Mouse (Mus musculus) MEL (cell line): Measurements from ENCODE around the gene Osbpl10. TPM values are rescaled to one million over a fixed set of nuclear protein-coding genes. Genes with fewer than 3 reads are reported as not detected.

Experiments used
- DNase-seq: peaks from one replicate; pipeline ENCODE4 v3.0.0; 2011; ENCODE audit warnings: low read depth, low spot score
- H3K27ac ChIP-seq: 2 replicates; pipeline ENCODE4 v1.5.1; 2012; ENCODE audit warnings: low read depth, mild to moderate bottlenecking, control low read depth, low read length, moderate library complexity; ENCODE audit not compliant: control insufficient read depth
- H3K27me3 ChIP-seq, 2 experiments: fragments of 150-350 bp in 1 of 2; sonication (generic) in 1 of 2; 2 replicates each; pipeline ENCODE4 v1.6.1; 2012; ENCODE audit warnings: low read length in 2 of 2, mild to moderate bottlenecking in 2 of 2, improper control_type of control experiment in 1 of 2, moderate library complexity in 1 of 2; ENCODE audit not compliant: insufficient read depth in 2 of 2, control insufficient read depth in 1 of 2
- H3K36me3 ChIP-seq, 2 experiments: 2 replicates each; pipeline ENCODE4 v1.6.1; 2012 to 2014; ENCODE audit warnings: low read length in 2 of 2, improper control_type of control experiment in 1 of 2, inconsistent platforms in 1 of 2, mild to moderate bottlenecking in 1 of 2; ENCODE audit not compliant: insufficient read depth in 2 of 2, control insufficient read depth in 1 of 2
- H3K4me1 ChIP-seq, 2 experiments: fragments of 150-350 bp in 1 of 2; sonication (generic) in 1 of 2; 2 replicates each; pipeline ENCODE4 v1.6.1; 2012; ENCODE audit warnings: low read length in 2 of 2, improper control_type of control experiment in 1 of 2, mild to moderate bottlenecking in 1 of 2; ENCODE audit not compliant: insufficient read depth in 2 of 2, control insufficient read depth in 1 of 2
- H3K4me3 ChIP-seq, 2 experiments: fragments of 150-350 bp in 1 of 2; sonication (generic) in 1 of 2; 2 replicates each; pipeline ENCODE4 v1.5.1; 2012; ENCODE audit warnings: low read depth in 2 of 2, low read length in 2 of 2, mild to moderate bottlenecking in 2 of 2, moderate library complexity in 2 of 2, control low read depth in 1 of 2, improper control_type of control experiment in 1 of 2; ENCODE audit not compliant: control insufficient read depth in 1 of 2, insufficient read depth in 1 of 2
- H3K79me2 ChIP-seq: 2 replicates; pipeline ENCODE4 v1.6.1; 2012; ENCODE audit warnings: mild to moderate bottlenecking, low read length, moderate library complexity; ENCODE audit not compliant: control insufficient read depth, poor library complexity, insufficient read depth
- H3K9ac ChIP-seq: 2 replicates; pipeline ENCODE4 v1.6.1; 2012; ENCODE audit warnings: low read depth, mild to moderate bottlenecking, control low read depth, low read length, moderate library complexity; ENCODE audit not compliant: control insufficient read depth, poor library complexity, severe bottlenecking
- H3K9me3 ChIP-seq: fragments of 150-350 bp; sonication (generic); replicated peaks from 2 replicates; pipeline ENCODE4 v1.6.1; 2012; ENCODE audit warnings: mild to moderate bottlenecking, low read length, improper control_type of control experiment, moderate library complexity; ENCODE audit not compliant: insufficient read depth
- CHD1 ChIP-seq: IDR thresholded peaks from 2 replicates; pipeline ENCODE4 v1.6.1; 2012; ENCODE audit warnings: low read depth, mild to moderate bottlenecking, inconsistent platforms, low read length, improper control_type of control experiment
- CHD2 ChIP-seq: IDR thresholded peaks from 2 replicates; pipeline ENCODE4 v1.6.1; 2011; ENCODE audit warnings: low read length, improper control_type of control experiment
- ELF1 ChIP-seq: IDR thresholded peaks from 2 replicates; pipeline ENCODE4 v1.6.1; 2014; ENCODE audit warnings: low read depth, mild to moderate bottlenecking, inconsistent platforms, low read length, improper control_type of control experiment, moderate library complexity
- EP300 ChIP-seq, 2 experiments: IDR thresholded peaks; 2 replicates each; pipeline ENCODE4 v1.6.1; 2011; ENCODE audit warnings: improper control_type of control experiment in 2 of 2, low read length in 2 of 2, low read depth in 1 of 2, mild to moderate bottlenecking in 1 of 2
- GABPA ChIP-seq: IDR thresholded peaks from 2 replicates; pipeline ENCODE4 v1.6.1; 2012; ENCODE audit warnings: low read depth, mild to moderate bottlenecking, inconsistent platforms, low read length, improper control_type of control experiment, moderate library complexity
- KAT2A ChIP-seq: conservative IDR thresholded peaks from 2 replicates; pipeline ENCODE4 v1.6.1; 2012; ENCODE audit warnings: low read depth, low read length, improper control_type of control experiment, inconsistent platforms
- MAX ChIP-seq: IDR thresholded peaks from 2 replicates; pipeline ENCODE4 v1.6.1; 2011; ENCODE audit warnings: low read length, improper control_type of control experiment
- MAZ ChIP-seq: IDR thresholded peaks from 2 replicates; pipeline ENCODE4 v1.6.1; 2012; ENCODE audit warnings: low read depth, mild to moderate bottlenecking, inconsistent platforms, low read length, improper control_type of control experiment
- MEF2A ChIP-seq: IDR thresholded peaks from 2 replicates; pipeline ENCODE4 v1.6.1; 2014; ENCODE audit warnings: low read depth, mild to moderate bottlenecking, inconsistent platforms, low read length, improper control_type of control experiment; ENCODE audit not compliant: poor library complexity, insufficient replicate concordance, severe bottlenecking; ENCODE audit errors: extremely low read depth
- MYB ChIP-seq: IDR thresholded peaks from 2 replicates; pipeline ENCODE4 v1.6.1; 2011; ENCODE audit warnings: mild to moderate bottlenecking, low read depth, low read length, improper control_type of control experiment
- NRF1 ChIP-seq: IDR thresholded peaks from 2 replicates; pipeline ENCODE4 v1.6.1; 2014; ENCODE audit warnings: low read depth, mild to moderate bottlenecking, inconsistent platforms, low read length, improper control_type of control experiment, moderate library complexity; ENCODE audit not compliant: poor library complexity, insufficient read depth, severe bottlenecking
- POLR2AphosphoS2 ChIP-seq: IDR thresholded peaks from 2 replicates; pipeline ENCODE4 v1.6.1; 2011; ENCODE audit warnings: low read length, improper control_type of control experiment
- POLR2AphosphoS5 ChIP-seq: IDR thresholded peaks from 2 replicates; pipeline ENCODE4 v1.6.1; 2012; ENCODE audit warnings: low read depth, borderline replicate concordance, mild to moderate bottlenecking, inconsistent platforms, low read length, moderate library complexity, mixed read lengths
- SIN3A ChIP-seq: IDR thresholded peaks from 2 replicates; pipeline ENCODE4 v1.6.1; 2012; ENCODE audit warnings: low read length, improper control_type of control experiment, inconsistent platforms
- SMC3 ChIP-seq: IDR thresholded peaks from 2 replicates; pipeline ENCODE4 v1.6.1; 2011; ENCODE audit warnings: low read depth, low read length, improper control_type of control experiment
- UBTF ChIP-seq: IDR thresholded peaks from 2 replicates; pipeline ENCODE4 v1.6.1; 2012; ENCODE audit warnings: low read depth, mild to moderate bottlenecking, inconsistent platforms, low read length, improper control_type of control experiment, moderate library complexity, borderline replicate concordance; ENCODE audit not compliant: insufficient read depth
- USF2 ChIP-seq, 2 experiments: IDR thresholded peaks; 2 replicates each; pipeline ENCODE4 v1.6.1; 2011 to 2012; ENCODE audit warnings: improper control_type of control experiment in 2 of 2, low read length in 2 of 2, borderline replicate concordance in 1 of 2, inconsistent platforms in 1 of 2, low read depth in 1 of 2, mild to moderate bottlenecking in 1 of 2; ENCODE audit not compliant: insufficient read depth in 1 of 2
- ZC3H11A ChIP-seq: IDR thresholded peaks from 2 replicates; pipeline ENCODE4 v1.6.1; 2012; ENCODE audit warnings: low read depth, mild to moderate bottlenecking, inconsistent platforms, low read length, improper control_type of control experiment
- ZKSCAN1 ChIP-seq: IDR thresholded peaks from 2 replicates; pipeline ENCODE4 v1.6.1; 2012; ENCODE audit warnings: low read depth, mild to moderate bottlenecking, inconsistent platforms, low read length, improper control_type of control experiment, moderate library complexity
- polyA plus RNA-seq, 2 experiments: library from polyadenylated mRNA; stranded (reverse) in 1 of 2; unstranded in 1 of 2; fragments of >175 nt in 1 of 2; fragments of >200 nt in 1 of 2; gene quantifications; 2 replicates each; pipeline versions ENCODE4 v1.2.1 to v1.2.4; 2012; ENCODE audit warnings: low replicate concordance in 2 of 2, low read depth in 1 of 2; ENCODE audit not compliant: insufficient read length in 2 of 2, insufficient read depth in 1 of 2, missing spikeins in 1 of 2
- total RNA-seq: library from RNA; depleted of rRNA; stranded (reverse); fragments of 300-350 nt; gene quantifications from 2 replicates; pipeline ENCODE4 v1.2.3, GENCODE M21; 2012

Osbpl10 gene
- total and polyA plus RNA-seq, 3 experiments, result not detected

GRCm38 (mm10) chr9:115038686-115039085, 60.3 kb downstream of the Osbpl10 start:
- no peak overlapping the region for H3K4me3 ChIP-seq
- TF ChIP-seq MAX (no peak), MEF2A (no peak), USF2 (IDR thresholded peaks at IDR 0.05; ENCODE audit: borderline replicate concordance in 1 of 2, insufficient read depth in 1 of 2, low read depth in 1 of 2, low read length in 2 of 2) (no peak), POLR2AphosphoS2 (no peak), MYB (no peak), ZKSCAN1 (no peak)
- no peak overlapping the region for H3K27ac ChIP-seq
- no peaks in the 10 kb centered on the region for H3K36me3 ChIP-seq
- no peaks in the 10 kb centered on the region for H3K9me3 ChIP-seq
- no peaks in the 10 kb centered on the region for H3K27me3 ChIP-seq
- H3K9ac ChIP-seq, result no peak overlapping the region
- H3K4me1 ChIP-seq, result no peaks in the 10 kb centered on the region
- H3K79me2 ChIP-seq, result no peaks in the 10 kb centered on the region
- no peak for DNase-seq

GRCm38 (mm10) chr9:115039245-115039644, 60.9 kb downstream of the Osbpl10 start:
- Histone ChIP-seq H3K27me3 (no peaks in the 10 kb centered on the region), H3K9me3 (no peaks in the 10 kb centered on the region), H3K4me1 (no peaks in the 10 kb centered on the region), H3K79me2 (no peaks in the 10 kb centered on the region), H3K27ac (no peak overlapping the region), H3K9ac (no peak overlapping the region), H3K36me3 (no peaks in the 10 kb centered on the region), H3K4me3 (no peak overlapping the region)
- TF ChIP-seq NRF1 (no peak), MAZ (no peak), GABPA (no peak), SMC3 (no peak), EP300 (IDR thresholded peaks at IDR 0.05; ENCODE audit: low read depth in 1 of 2, low read length in 2 of 2) (no peak), KAT2A (no peak), USF2 (IDR thresholded peaks at IDR 0.05; ENCODE audit: borderline replicate concordance in 1 of 2, insufficient read depth in 1 of 2, low read depth in 1 of 2, low read length in 2 of 2) (no peak), UBTF (no peak), ELF1 (no peak), CHD2 (no peak), ZC3H11A (no peak), CHD1 (no peak), MEF2A (no peak), POLR2AphosphoS5 (no peak), SIN3A (no peak)
- DNase-seq, result no peak
